Mouse (Mus musculus) testis, adult 2 months (tissue): ENCODE measurements around the gene Trim30a.

ENCODE experiments used
- CTCF ChIP-seq: fragments of 200-500 bp; IDR thresholded peaks from 2 replicates; pipeline ENCODE4 v1.5.1; 2012; ENCODE audit warnings: low read depth, mild to moderate bottlenecking, inconsistent platforms, low read length, moderate library complexity; ENCODE audit not compliant: control insufficient read depth, insufficient read depth, insufficient replicate concordance
- POLR2A ChIP-seq: fragments of 200-500 bp; IDR thresholded peaks from 2 replicates; pipeline ENCODE4 v1.6.1; 2012; ENCODE audit warnings: low read depth, mild to moderate bottlenecking, inconsistent platforms, low read length, moderate library complexity; ENCODE audit not compliant: control insufficient read depth

- TF ChIP-seq POLR2A (no peak), CTCF (no peak)
These were observed 64.3 kb downstream of the Trim30a start, which contains the start of gene Trim30c for GRCm38 (mm10) chr7:104400698-104401097.
